ENCODE assay signal across 9 mouse cellular contexts in the genomic region with DNA sequence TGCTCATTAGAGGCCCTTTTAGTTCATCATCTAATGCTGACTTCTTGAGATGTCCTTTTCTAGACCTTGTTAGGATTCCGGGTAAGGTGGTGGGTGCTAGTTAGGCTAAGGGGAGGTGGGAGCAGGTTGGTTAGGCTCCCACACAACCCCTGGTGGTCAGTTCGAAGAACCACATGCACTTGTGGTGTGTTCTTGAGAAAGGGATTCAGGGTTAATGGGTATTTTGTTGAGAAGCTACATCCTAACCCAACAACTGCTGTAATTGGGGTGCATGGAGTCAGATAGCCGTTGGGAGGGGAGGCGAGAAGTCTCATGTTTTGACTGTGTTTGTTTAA. TPM values are rescaled to one million over a fixed set of nuclear protein-coding genes. Genes with fewer than 3 reads are reported as not detected.
DNase-seq lines count a peak whose midpoint lies in the region; ATAC-seq and TF ChIP-seq lines count a peak whose summit lies in the region.
"Had no signal": no experiment of that assay in that cellular context is flagged by ENCODE, and none has a peak within 500 bp of the region (broad histone marks: within the 10 kb centered on the region; RNA-seq: fewer than 3 reads in every experiment).

No protein-coding gene starts in this region.

- TF ChIP-seq POLR2A in lung, adult 2 months (IDR thresholded peaks at IDR 0.05; ENCODE audit: borderline replicate concordance, extremely low read depth, low read depth, low read length), result no peak
- no peak for TF ChIP-seq POLR2A in MEL (IDR thresholded peaks at IDR 0.05; ENCODE audit: control insufficient read depth in 1 of 2, insufficient read depth in 1 of 2, low read depth in 1 of 2, low read length in 2 of 2, poor library complexity in 1 of 2)

- no peak overlapping the region for H3K4me2 ChIP-seq in neural tube, embryonic 13.5 days

- no peaks in the 10 kb centered on the region for H3K27me3 ChIP-seq in MEL (ENCODE audit: control insufficient read depth in 1 of 2, insufficient read depth in 2 of 2, low read length in 2 of 2)
- H3K27me3 ChIP-seq in neural tube, embryonic 13.5 days, result no peaks in the 10 kb centered on the region

- TF ChIP-seq CTCF in lung, adult 2 months (IDR thresholded peaks at IDR 0.05; ENCODE audit: insufficient read depth, low read length), result 0 out of 2 replicates have a peak, but pooled peaks have one; percentile 2
- peak; percentile 35 to 53 (median 43); a peak in 5 of 6 replicates for TF ChIP-seq CTCF in MEL (IDR thresholded peaks at IDR 0.05 in 2 of 3, conservative IDR thresholded peaks at IDR 0.05 in 1 of 3; ENCODE audit: control insufficient read depth in 1 of 3, insufficient read depth in 1 of 3, low read depth in 2 of 3, low read length in 3 of 3, poor library complexity in 1 of 3, severe bottlenecking in 1 of 3)

- DNase-seq in heart, adult 11 months, result peak; percentile 78
- no peak for DNase-seq in heart, adult 8-10 months (ENCODE audit: low spot score)
- DNase-seq in lung, adult 2 months, result no peak
- DNase-seq in lung, postnatal 10 days, result no peak
- peak; percentile 52 for DNase-seq in MEL (ENCODE audit: low read depth, low spot score)
- no peak for DNase-seq in cerebellum, adult 11-12 months
- no peak for DNase-seq in urinary bladder, postnatal 4 days (ENCODE audit: low spot score in 2 of 2)

- no peaks in the 10 kb centered on the region for H3K4me1 ChIP-seq in lung, adult 2 months (ENCODE audit: control insufficient read depth, insufficient read depth, low read length)
- no peaks in the 10 kb centered on the region for H3K4me1 ChIP-seq in MEL (ENCODE audit: control insufficient read depth in 1 of 2, insufficient read depth in 2 of 2, low read length in 2 of 2)
- peaks cover 47% of the 10 kb centered on the region for H3K4me1 ChIP-seq in neural tube, embryonic 13.5 days (replicated peaks)

- no peaks in the 10 kb centered on the region for H3K9me3 ChIP-seq in MEL (replicated peaks; ENCODE audit: insufficient read depth, low read length)
- H3K9me3 ChIP-seq in neural tube, embryonic 13.5 days, result no peaks in the 10 kb centered on the region

- peaks cover 2 to 18% of the 10 kb centered on the region in 2 experiments; a peak in 2 of 4 replicates for H3K36me3 ChIP-seq in MEL (ENCODE audit: control insufficient read depth in 1 of 2, insufficient read depth in 2 of 2, low read length in 2 of 2)
- H3K36me3 ChIP-seq in neural tube, embryonic 13.5 days, result peaks cover 35% of the 10 kb centered on the region

- ATAC-seq in neural tube, embryonic 13.5 days (ENCODE audit: low read depth), result no peak

- no peak overlapping the region for H3K4me3 ChIP-seq in lung, adult 2 months (replicated peaks; ENCODE audit: extremely low read depth, low read depth, low read length)
- H3K4me3 ChIP-seq in MEL (ENCODE audit: control insufficient read depth in 1 of 2, insufficient read depth in 1 of 2, low read depth in 2 of 2, low read length in 2 of 2), result no peak overlapping the region
- no peak overlapping the region for H3K4me3 ChIP-seq in neural tube, embryonic 13.5 days

- H3K9ac ChIP-seq in MEL (ENCODE audit: control insufficient read depth, low read depth, low read length, poor library complexity, severe bottlenecking), result no peak overlapping the region
- no peak overlapping the region for H3K9ac ChIP-seq in neural tube, embryonic 13.5 days

- TF ChIP-seq EP300 in MEL (IDR thresholded peaks at IDR 0.05; ENCODE audit: low read depth in 1 of 2, low read length in 2 of 2), result no peak

- TF ChIP-seq RAD21 in MEL (IDR thresholded peaks at IDR 0.05; ENCODE audit: low read depth, low read length), result no peak; the same call in 1 of the 2 replicates

- peaks cover 5% of the 10 kb centered on the region; the same call in 1 of the 2 replicates for H3K79me2 ChIP-seq in MEL (ENCODE audit: control insufficient read depth, insufficient read depth, low read length, poor library complexity)

- H3K27ac ChIP-seq in MEL (ENCODE audit: control insufficient read depth, low read depth, low read length), result no peak overlapping the region
- H3K27ac ChIP-seq in neural tube, embryonic 13.5 days (replicated peaks), result 0 out of 2 replicates have a peak overlapping the region, but pooled peaks have one; percentile 56
- H3K27ac ChIP-seq: macrophage had no signal

- 91% methylated on average over 4 of the region's 4 CpGs for WGBS in lung, adult 2 months
- 85% methylated on average over 4 of the region's 4 CpGs for WGBS in neural tube, embryonic 13.5 days

TF ChIP-seq in MEL, 35 proteins besides CTCF, POLR2A, EP300 and RAD21:
- TF ChIP-seq POLR2AphosphoS2 (IDR thresholded peaks at IDR 0.05; ENCODE audit: low read length) (0 out of 2 replicates have a peak, but pooled peaks have one; percentile 13), MYC (IDR thresholded peaks at IDR 0.05; ENCODE audit: low read depth, low read length) (no peak)

RNA-seq across cellular contexts. Expression of a gene that starts 50.8 kb away (rescaled TPM):
- 10 to 100 TPM; 26.5 to 40.1 (median 28.9) TPM for total RNA-seq in heart, adult 8-10 months (2022)
- polyA plus RNA-seq in lung, adult 2 months (2012; rRNA removed), result 13.2 and 14.3 TPM in 2 replicates
- total RNA-seq in MEL (2012; rRNA removed), result 98.8 and 116 TPM in 2 replicates
- 100 to 1,000 TPM; 134 to 150 TPM for polyA plus RNA-seq in MEL (2012; ENCODE audit: insufficient read depth in 1 of 2, insufficient read length in 2 of 2, low read depth in 1 of 2, low replicate concordance in 2 of 2, missing spikeins in 1 of 2)
- 10.4 and 13.4 TPM in 2 replicates for polyA plus RNA-seq in neural tube, embryonic 13.5 days (2015; fragmentation: Nextera tagmentation; extraction: Ambion mirVana)

Comparison
In these comparisons a context has a peak if more than half of its experiments do, and no peak if none do; other contexts are left out.
1. DNase-seq: peak in heart, adult 11 months (single experiment) and MEL (single experiment); none in heart, adult 8-10 months (single experiment), lung, adult 2 months (single experiment), lung, postnatal 10 days (single experiment), cerebellum, adult 11-12 months (single experiment) and urinary bladder, postnatal 4 days (0 of 2).